Mouse (Mus musculus) mature B cell (primary cell): ENCODE data around the gene Olfr138.

Experiments used
- in situ Hi-C: fragments of 300-500 bp; cut with MboI; formaldehyde crosslinking; loops from 2 replicates; pipeline ENCODE4 v1.14.3; 2019

The Olfr138 gene

DNA sequence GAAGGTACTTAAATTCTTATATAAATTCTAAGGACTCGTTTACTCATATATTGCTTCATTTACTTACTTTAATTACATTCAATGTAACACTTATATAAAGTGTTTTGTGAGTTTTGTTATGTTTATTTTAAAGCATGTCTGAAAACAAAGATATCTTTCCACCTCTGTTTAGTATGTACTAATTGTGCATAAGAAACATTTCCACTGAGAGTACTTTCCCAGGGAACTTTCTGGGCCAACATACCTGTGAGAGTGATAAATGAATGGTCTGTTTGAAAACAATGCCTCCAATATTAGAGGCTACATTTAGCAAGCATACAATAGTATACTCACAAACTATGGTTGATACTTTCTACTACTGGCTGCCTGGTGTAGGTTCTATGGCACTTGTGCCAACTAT, at the start of gene Olfr138:
TSS of gene Olfr138 (plus strand) at position 301 of the 400 bp plus-strand sequence.
- in situ Hi-C loops: no loop called here

DNA sequence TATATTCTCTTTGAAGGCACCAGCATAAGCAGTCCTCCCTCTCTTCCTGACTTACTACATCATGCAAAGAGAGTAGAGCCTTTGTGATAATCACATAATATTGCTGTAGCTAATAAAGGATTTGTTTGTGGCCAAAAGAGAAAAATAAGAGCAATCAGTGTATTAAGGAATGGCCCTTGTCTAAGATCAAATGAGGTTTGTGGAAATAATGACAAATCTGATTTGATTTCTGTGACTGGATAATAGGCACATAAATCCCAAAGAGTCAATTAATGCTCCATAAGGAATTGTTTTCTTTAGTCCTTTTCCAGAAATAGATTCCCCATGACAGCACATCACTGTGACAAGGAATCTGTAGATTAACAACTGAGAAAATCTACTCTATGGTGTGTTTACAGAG, 46.6 kb downstream of the Olfr138 start, which contains the start of gene Olfr137:
TSS of gene Olfr137 (minus strand) at position 101 of the 400 bp plus-strand sequence.
- in situ Hi-C loops: no loop called here
